Mouse (Mus musculus): ENCODE results near the gene Ccdc69. TPM values are rescaled to one million over a fixed set of nuclear protein-coding genes. Genes with fewer than 3 reads are reported as not detected.

The Ccdc69 gene
- polyA plus RNA-seq, 1 experiment from 2014 or later, result 0.32 TPM

Other genes with a start within 250 kb of the Ccdc69 start
- 12.9 and 13.9 TPM in 2 replicates for gene Lyrm7, start 217.2 kb downstream of the Ccdc69 start, polyA plus RNA-seq (2015; fragmentation: Nextera tagmentation; extraction: Ambion mirVana)
- gene Hint1, start 211.7 kb downstream of the Ccdc69 start, polyA plus RNA-seq (2015; fragmentation: Nextera tagmentation; extraction: Ambion mirVana), result 778 and 784 TPM in 2 replicates
- 17.0 and 17.2 TPM in 2 replicates for gene Gpx3, start 175.7 kb downstream of the Ccdc69 start, polyA plus RNA-seq (2015; fragmentation: Nextera tagmentation; extraction: Ambion mirVana)
- 11.3 and 13.2 TPM in 2 replicates for gene Tnip1, start 115.2 kb downstream of the Ccdc69 start, polyA plus RNA-seq (2015; fragmentation: Nextera tagmentation; extraction: Ambion mirVana)
- gene Anxa6, start 44.7 kb downstream of the Ccdc69 start, polyA plus RNA-seq (2015; fragmentation: Nextera tagmentation; extraction: Ambion mirVana), result 39.9 and 40.8 TPM in 2 replicates
- 18.7 and 18.9 TPM in 2 replicates for gene Gm2a, start 20.0 kb upstream of the Ccdc69 start, polyA plus RNA-seq (2015; fragmentation: Nextera tagmentation; extraction: Ambion mirVana)
- gene Slc36a3, start 73.6 kb upstream of the Ccdc69 start, polyA plus RNA-seq (2015; fragmentation: Nextera tagmentation; extraction: Ambion mirVana), result not detected in 2 replicates
- 0.08 TPM in 1 of 2 replicates, not detected in the other for gene Slc36a2, start 106.9 kb upstream of the Ccdc69 start, polyA plus RNA-seq (2015; fragmentation: Nextera tagmentation; extraction: Ambion mirVana)
- 2.6 and 3.0 TPM in 2 replicates for gene Slc36a1, start 126.2 kb upstream of the Ccdc69 start, polyA plus RNA-seq (2015; fragmentation: Nextera tagmentation; extraction: Ambion mirVana)

All from forebrain, embryonic 15.5 days (tissue).